Mouse (Mus musculus): Measurements from ENCODE around the gene Nsl1. TPM values are rescaled to one million over a fixed set of nuclear protein-coding genes. Genes with fewer than 3 reads are reported as not detected.

Gene Nsl1
- polyA plus RNA-seq, 1 experiment from 2014 or later: 7.3 TPM

DNA sequence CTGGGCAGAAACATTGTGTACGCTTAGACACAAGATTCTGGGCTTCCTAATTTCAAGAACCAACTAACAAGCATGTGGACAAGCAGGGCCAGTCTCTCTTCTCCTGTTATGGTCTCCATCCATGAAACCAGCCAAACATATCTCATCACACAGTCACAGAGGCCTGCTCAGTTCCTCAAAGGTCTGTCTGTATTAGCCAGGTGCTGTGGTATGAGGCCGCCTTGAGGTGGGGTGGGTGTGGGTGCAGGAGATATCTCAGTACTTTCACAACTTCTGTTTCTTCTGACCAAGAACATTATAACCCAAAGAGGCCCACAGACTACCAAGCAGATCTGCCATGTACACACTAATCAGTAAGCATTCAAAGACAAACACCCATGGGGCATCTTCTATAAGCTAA lies 17.5 kb upstream of the Nsl1 start:
- Histone ChIP-seq H3K27ac (ENCODE audit: low read depth, low read length) (no peak overlapping the region), H3K4me2 (ENCODE audit: low read length) (no peak overlapping the region), H3K27me3 (replicated peaks; ENCODE audit: control insufficient read depth, insufficient read depth, low read length) (no peaks in the 10 kb centered on the region), H3K4me1 (ENCODE audit: control insufficient read depth, insufficient read depth, low read length) (no peaks in the 10 kb centered on the region), H3K36me3 (ENCODE audit: control insufficient read depth, insufficient read depth, low read length) (no peaks in the 10 kb centered on the region), H3K9me3 (replicated peaks; ENCODE audit: control insufficient read depth, low read length) (no peaks in the 10 kb centered on the region), H3K4me3 (ENCODE audit: low read depth, low read length) (no peak overlapping the region), H3K9ac (ENCODE audit: low read length) (no peak overlapping the region)
- 94% methylated on average over 2 of the region's 2 CpGs for WGBS
- ATAC-seq (no peak), DNase-seq (ENCODE audit: low spot score) (no peak)

DNA sequence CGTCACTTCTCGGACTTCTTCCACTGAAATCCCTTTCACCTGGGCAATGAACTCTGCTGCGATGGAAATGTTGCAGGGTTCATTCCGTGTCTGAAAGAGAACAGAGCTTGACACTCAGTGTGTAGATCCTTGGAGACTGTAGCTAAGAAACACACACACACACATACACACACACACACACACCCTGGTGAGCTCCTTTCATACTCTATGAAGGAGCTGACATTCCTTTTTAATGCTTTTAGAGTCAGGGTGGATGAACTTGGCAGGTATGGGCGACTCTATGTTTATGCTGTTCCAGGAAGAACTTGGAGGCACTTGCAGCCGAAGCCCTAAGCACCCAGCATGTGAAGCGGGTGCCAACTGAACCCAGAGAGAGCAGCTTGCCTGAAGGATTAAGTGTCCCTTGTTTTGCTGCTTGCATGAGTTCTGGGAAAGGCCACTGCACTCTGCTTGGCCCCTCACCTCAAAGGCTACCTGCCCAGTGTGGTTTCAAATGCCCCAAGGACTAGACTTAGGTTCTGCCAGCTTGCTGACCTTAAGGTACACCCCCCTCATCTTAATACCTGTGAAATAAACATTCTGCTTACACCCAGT lies 16.5 kb upstream of the Nsl1 start:
- no peak overlapping the region for H3K4me3 ChIP-seq (ENCODE audit: low read depth, low read length)
- no peaks in the 10 kb centered on the region for H3K36me3 ChIP-seq (ENCODE audit: control insufficient read depth, insufficient read depth, low read length)
- H3K4me2 ChIP-seq (ENCODE audit: low read length): no peak overlapping the region
- H3K9ac ChIP-seq (ENCODE audit: low read length): no peak overlapping the region
- DNase-seq (ENCODE audit: low spot score): no peak
- no peaks in the 10 kb centered on the region for H3K27me3 ChIP-seq (replicated peaks; ENCODE audit: control insufficient read depth, insufficient read depth, low read length)
- H3K4me1 ChIP-seq (ENCODE audit: control insufficient read depth, insufficient read depth, low read length): no peaks in the 10 kb centered on the region
- ATAC-seq: no peak
- H3K27ac ChIP-seq (ENCODE audit: low read depth, low read length): no peak overlapping the region
- WGBS: 65% methylated on average over 7 of the region's 7 CpGs
- no peaks in the 10 kb centered on the region for H3K9me3 ChIP-seq (replicated peaks; ENCODE audit: control insufficient read depth, low read length)

DNA sequence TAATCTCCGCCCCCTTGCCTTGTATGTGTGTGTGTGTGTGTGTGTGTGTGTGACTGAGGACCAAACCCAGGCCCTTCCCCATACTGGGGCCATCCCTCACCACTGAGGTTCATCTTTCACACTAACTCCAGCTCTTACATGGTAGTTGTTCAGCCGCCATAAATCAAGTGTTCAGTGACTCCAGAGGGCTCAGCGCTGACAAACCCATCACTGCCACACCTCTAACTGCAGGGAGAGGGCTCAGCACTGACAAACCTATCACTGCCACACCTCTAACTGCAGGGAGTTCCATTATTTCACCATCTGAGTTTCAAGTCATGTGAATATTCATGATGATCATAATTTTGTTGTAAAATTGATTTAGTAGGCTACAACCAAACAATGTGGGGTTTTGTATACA lies 9.3 kb upstream of the Nsl1 start:
- 96% methylated on average over 3 of the region's 3 CpGs for WGBS
- no peak for ATAC-seq
- H3K27ac ChIP-seq (ENCODE audit: low read depth, low read length): no peak overlapping the region
- H3K4me1 ChIP-seq (ENCODE audit: control insufficient read depth, insufficient read depth, low read length): no peaks in the 10 kb centered on the region
- no peaks in the 10 kb centered on the region for H3K27me3 ChIP-seq (replicated peaks; ENCODE audit: control insufficient read depth, insufficient read depth, low read length)
- DNase-seq (ENCODE audit: low spot score): no peak
- H3K4me3 ChIP-seq (ENCODE audit: low read depth, low read length): no peak overlapping the region
- no peaks in the 10 kb centered on the region for H3K9me3 ChIP-seq (replicated peaks; ENCODE audit: control insufficient read depth, low read length)
- no peak overlapping the region for H3K9ac ChIP-seq (ENCODE audit: low read length)
- no peak overlapping the region for H3K4me2 ChIP-seq (ENCODE audit: low read length)
- no peaks in the 10 kb centered on the region for H3K36me3 ChIP-seq (ENCODE audit: control insufficient read depth, insufficient read depth, low read length)

DNA sequence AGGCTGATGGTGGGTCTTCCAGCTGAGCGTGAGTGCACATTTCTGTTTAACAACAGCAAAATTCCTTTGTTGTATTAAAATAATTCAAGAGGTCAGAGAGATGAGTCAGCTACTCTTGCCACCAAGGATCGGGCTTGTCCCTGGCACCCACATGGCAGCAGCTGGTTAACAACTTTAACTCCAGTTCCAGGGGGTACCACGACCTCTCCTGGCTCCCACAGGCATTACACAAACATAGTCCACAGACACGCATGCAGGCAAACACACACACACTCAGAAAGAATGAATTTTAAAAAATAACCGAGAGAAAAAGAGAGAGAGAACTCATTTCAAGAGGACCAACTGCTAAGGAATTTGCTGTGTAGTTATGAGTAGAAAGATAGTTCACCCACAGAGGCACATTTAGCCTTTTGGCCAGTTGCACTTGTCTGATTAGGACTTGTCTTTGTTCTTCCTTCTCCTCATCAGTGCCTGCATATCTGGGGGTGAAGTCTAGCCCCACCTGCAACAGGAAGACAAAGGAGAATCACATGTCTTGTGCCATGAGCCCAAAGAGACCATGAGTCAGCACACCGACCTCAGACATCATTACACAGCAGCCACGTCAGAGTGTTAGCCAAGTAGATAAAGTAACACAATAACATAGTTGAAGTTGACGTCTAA lies 7.8 kb upstream of the Nsl1 start:
- 74% methylated on average over 8 of the region's 8 CpGs for WGBS
- ATAC-seq: no peak
- H3K4me2 ChIP-seq (ENCODE audit: low read length): no peak overlapping the region

DNA sequence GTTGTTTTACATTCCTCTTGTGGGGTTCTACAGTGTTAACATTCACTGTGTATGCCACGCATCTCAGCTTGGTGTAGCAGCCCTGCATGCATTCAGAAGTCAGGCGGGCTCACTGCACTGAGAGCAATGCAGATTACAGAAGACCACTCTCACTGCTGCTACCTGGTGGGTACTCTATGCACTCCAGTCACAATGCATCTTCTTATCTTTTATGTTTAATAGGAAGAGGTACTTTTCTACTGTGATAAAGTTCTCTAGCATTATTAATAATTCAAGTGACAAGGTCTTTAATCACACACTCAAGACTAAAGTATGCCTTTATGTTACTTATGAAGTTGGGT lies 7.3 kb upstream of the Nsl1 start:
- Histone ChIP-seq H3K9ac (ENCODE audit: low read length) (no peak overlapping the region), H3K4me1 (ENCODE audit: control insufficient read depth, insufficient read depth, low read length) (no peaks in the 10 kb centered on the region), H3K27me3 (replicated peaks; ENCODE audit: control insufficient read depth, insufficient read depth, low read length) (no peaks in the 10 kb centered on the region), H3K4me3 (ENCODE audit: low read depth, low read length) (no peak overlapping the region), H3K9me3 (replicated peaks; ENCODE audit: control insufficient read depth, low read length) (no peaks in the 10 kb centered on the region), H3K4me2 (ENCODE audit: low read length) (no peak overlapping the region), H3K36me3 (ENCODE audit: control insufficient read depth, insufficient read depth, low read length) (no peaks in the 10 kb centered on the region), H3K27ac (ENCODE audit: low read depth, low read length) (no peak overlapping the region)
- ATAC-seq (no peak), DNase-seq (ENCODE audit: low spot score) (no peak)
- WGBS: 58% methylated on average over 2 of the region's 2 CpGs

More for the DNA sequence above, 7.8 kb upstream of the Nsl1 start:
- Histone ChIP-seq H3K27ac (ENCODE audit: low read depth, low read length) (no peak overlapping the region), H3K36me3 (ENCODE audit: control insufficient read depth, insufficient read depth, low read length) (no peaks in the 10 kb centered on the region), H3K4me1 (ENCODE audit: control insufficient read depth, insufficient read depth, low read length) (no peaks in the 10 kb centered on the region), H3K27me3 (replicated peaks; ENCODE audit: control insufficient read depth, insufficient read depth, low read length) (no peaks in the 10 kb centered on the region), H3K9me3 (replicated peaks; ENCODE audit: control insufficient read depth, low read length) (no peaks in the 10 kb centered on the region), H3K9ac (ENCODE audit: low read length) (no peak overlapping the region), H3K4me3 (ENCODE audit: low read depth, low read length) (no peak overlapping the region)
- DNase-seq (ENCODE audit: low spot score): no peak

DNA sequence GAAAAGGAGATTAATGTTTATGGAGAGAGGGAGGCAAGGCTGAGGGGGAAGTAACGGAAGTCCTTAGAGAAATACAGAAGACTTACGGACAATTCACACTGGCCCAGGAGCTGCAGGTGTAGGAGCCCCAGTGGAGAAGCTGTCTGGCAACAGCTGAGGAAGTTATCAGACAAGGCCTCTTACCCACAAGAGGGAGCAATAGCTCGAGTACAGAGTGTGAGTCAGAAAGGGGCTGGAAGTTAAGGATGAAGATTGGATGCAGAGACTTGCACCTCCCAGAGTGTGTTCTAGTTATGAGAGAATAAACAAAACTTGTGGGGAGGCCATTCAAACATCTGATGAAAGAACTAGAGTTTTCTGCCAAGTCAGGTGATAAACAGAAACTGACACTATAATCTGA lies 5.4 kb upstream of the Nsl1 start:
- Histone ChIP-seq H3K4me3 (ENCODE audit: low read depth, low read length) (no peak overlapping the region), H3K4me2 (ENCODE audit: low read length) (no peak overlapping the region), H3K9ac (ENCODE audit: low read length) (no peak overlapping the region), H3K27ac (ENCODE audit: low read depth, low read length) (no peak overlapping the region), H3K9me3 (replicated peaks; ENCODE audit: control insufficient read depth, low read length) (no peaks in the 10 kb centered on the region), H3K36me3 (ENCODE audit: control insufficient read depth, insufficient read depth, low read length) (no peaks in the 10 kb centered on the region), H3K27me3 (replicated peaks; ENCODE audit: control insufficient read depth, insufficient read depth, low read length) (no peaks in the 10 kb centered on the region), H3K4me1 (ENCODE audit: control insufficient read depth, insufficient read depth, low read length) (no peaks in the 10 kb centered on the region)
- ATAC-seq: no peak
- 68% methylated on average over 3 of the region's 3 CpGs for WGBS
- DNase-seq (ENCODE audit: low spot score): no peak

DNA sequence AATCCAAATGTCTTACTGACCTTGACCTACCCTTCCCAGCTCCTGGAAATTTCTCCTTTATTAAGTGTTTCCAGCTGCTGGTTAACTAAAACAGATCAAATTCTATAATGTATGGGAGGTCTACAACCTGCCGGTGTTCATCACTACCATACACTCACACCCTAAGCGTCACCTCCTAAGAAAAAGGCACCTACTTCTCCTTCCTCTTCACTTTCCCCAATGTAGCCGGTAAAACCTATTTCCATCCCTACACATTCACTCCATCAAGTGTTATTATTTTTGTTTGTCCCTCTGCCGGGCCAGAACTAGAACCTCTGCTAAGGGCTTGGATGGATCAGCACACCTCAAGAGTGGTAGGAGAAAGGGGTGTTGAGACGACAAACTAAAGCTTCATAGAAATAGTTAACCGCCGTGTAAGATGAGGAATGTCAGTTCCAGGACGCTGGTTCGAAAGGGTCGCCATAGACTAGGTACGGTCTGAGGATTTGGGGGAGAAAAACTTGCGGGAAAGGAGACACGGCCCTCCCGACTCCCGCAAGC lies 501 bp upstream of the Nsl1 start:
- ATAC-seq (no peak; the same call in 1 of the 2 replicates), DNase-seq (ENCODE audit: low spot score) (no peak)
- peak overlapping the region; percentile 69 for H3K9ac ChIP-seq (ENCODE audit: low read length)
- H3K4me2 ChIP-seq (ENCODE audit: low read length): peak overlapping the region; percentile 56
- no peaks in the 10 kb centered on the region for H3K9me3 ChIP-seq (replicated peaks; ENCODE audit: control insufficient read depth, low read length)
- WGBS: 7% methylated on average over 15 of the region's 15 CpGs
- H3K36me3 ChIP-seq (ENCODE audit: control insufficient read depth, insufficient read depth, low read length): peaks cover 10% of the 10 kb centered on the region; the same call in 1 of the 2 replicates
- H3K27me3 ChIP-seq (replicated peaks; ENCODE audit: control insufficient read depth, insufficient read depth, low read length): no peaks in the 10 kb centered on the region
- peaks cover 9% of the 10 kb centered on the region; the same call in 1 of the 2 replicates for H3K4me1 ChIP-seq (ENCODE audit: control insufficient read depth, insufficient read depth, low read length)
- H3K27ac ChIP-seq (ENCODE audit: low read depth, low read length): no peak overlapping the region
- peak overlapping the region; percentile 74 for H3K4me3 ChIP-seq (ENCODE audit: low read depth, low read length)

DNA sequence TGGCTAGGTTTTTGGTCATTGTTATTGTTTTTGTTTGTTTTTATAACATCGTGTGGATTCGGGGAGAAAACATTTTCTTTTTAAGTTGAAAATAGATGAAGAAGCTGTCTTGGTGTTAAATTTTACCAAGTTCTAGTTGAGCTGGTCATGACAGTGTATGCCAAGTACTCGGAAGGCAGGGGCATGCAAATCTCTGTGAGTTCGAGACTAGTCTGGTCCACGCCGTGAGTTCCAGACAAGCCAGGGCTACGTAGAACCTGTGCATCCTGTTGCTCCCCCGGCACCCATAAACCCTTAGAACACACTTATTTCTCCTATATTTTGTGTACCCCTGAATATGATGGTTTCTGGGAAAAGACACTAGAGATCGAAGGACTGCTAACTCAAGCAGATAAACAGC lies 888 bp downstream of the Nsl1 start:
- H3K36me3 ChIP-seq (ENCODE audit: control insufficient read depth, insufficient read depth, low read length): peaks cover 21% of the 10 kb centered on the region; the same call in 1 of the 2 replicates
- H3K9me3 ChIP-seq (replicated peaks; ENCODE audit: control insufficient read depth, low read length): no peaks in the 10 kb centered on the region
- no peaks in the 10 kb centered on the region for H3K27me3 ChIP-seq (replicated peaks; ENCODE audit: control insufficient read depth, insufficient read depth, low read length)
- peaks cover 9% of the 10 kb centered on the region; the same call in 1 of the 2 replicates for H3K4me1 ChIP-seq (ENCODE audit: control insufficient read depth, insufficient read depth, low read length)
- H3K4me2 ChIP-seq (ENCODE audit: low read length): peak overlapping the region; percentile 79
- WGBS: 65% methylated on average over 9 of the region's 9 CpGs
- peak overlapping the region; percentile 74 for H3K4me3 ChIP-seq (ENCODE audit: low read depth, low read length)
- no peak for DNase-seq (ENCODE audit: low spot score)
- H3K9ac ChIP-seq (ENCODE audit: low read length): peak overlapping the region; percentile 71; the same call in 1 of the 2 replicates
- no peak overlapping the region for H3K27ac ChIP-seq (ENCODE audit: low read depth, low read length)
- no peak for ATAC-seq

DNA sequence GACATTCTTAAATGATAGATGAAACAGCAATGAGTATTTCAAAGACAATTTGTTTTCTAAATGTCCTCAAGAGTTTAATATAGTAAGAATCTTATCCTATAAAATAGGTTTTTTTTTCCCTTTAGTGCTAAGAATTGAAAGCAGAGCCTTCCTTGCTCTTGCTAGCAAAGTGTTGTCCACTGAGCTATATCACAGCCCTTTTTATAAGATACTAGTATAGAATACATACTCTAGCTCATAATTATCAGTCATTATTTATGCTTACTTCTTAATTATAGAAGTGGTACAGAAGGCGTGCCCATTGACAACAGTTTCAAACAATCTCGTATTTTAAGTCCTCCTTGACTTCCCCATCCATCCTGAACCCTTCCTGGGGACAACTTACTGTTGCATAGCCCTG lies 1.7 kb downstream of the Nsl1 start:
- Histone ChIP-seq H3K4me1 (ENCODE audit: control insufficient read depth, insufficient read depth, low read length) (peaks cover 9% of the 10 kb centered on the region; the same call in 1 of the 2 replicates), H3K4me3 (ENCODE audit: low read depth, low read length) (no peak overlapping the region), H3K36me3 (ENCODE audit: control insufficient read depth, insufficient read depth, low read length) (peaks cover 27% of the 10 kb centered on the region; the same call in 1 of the 2 replicates), H3K9ac (ENCODE audit: low read length) (no peak overlapping the region), H3K4me2 (ENCODE audit: low read length) (no peak overlapping the region), H3K9me3 (replicated peaks; ENCODE audit: control insufficient read depth, low read length) (no peaks in the 10 kb centered on the region), H3K27ac (ENCODE audit: low read depth, low read length) (no peak overlapping the region), H3K27me3 (replicated peaks; ENCODE audit: control insufficient read depth, insufficient read depth, low read length) (no peaks in the 10 kb centered on the region)
- no peak for DNase-seq (ENCODE audit: low spot score)
- 94% methylated on average over 2 of the region's 2 CpGs for WGBS
- ATAC-seq: no peak
